Mouse (Mus musculus): ENCODE measurements around the gene Gm8229.
"Not testable (repeated sequence)": the region's sequence is repeated elsewhere in the genome, so short reads cannot be mapped to it uniquely, and the experiment has no call there.

Gene Gm8229

GRCm38 (mm10) chr14:44365057-44365456 lies at the start of gene Gm8229:
Gene Gm8229, plus strand, starts transcription at chr14:44365357.
- not testable (repeated sequence) for DNase-seq

GRCm38 (mm10) chr14:44338484-44338883 lies 26.7 kb upstream of the Gm8229 start, which contains the start of gene Gm5930:
Gene Gm5930, minus strand, starts transcription at chr14:44338584.
- not testable (repeated sequence) for DNase-seq

GRCm38 (mm10) chr14:44361416-44361815 lies 3.7 kb upstream of the Gm8229 start:
- not testable (repeated sequence) for DNase-seq

- not testable (repeated sequence) for DNase-seq
Observed at GRCm38 (mm10) chr14:44362301-44362700, 2.9 kb upstream of the Gm8229 start.

GRCm38 (mm10) chr14:44384233-44384632 lies 19.1 kb downstream of the Gm8229 start:
- DNase-seq, result not testable (repeated sequence)

GRCm38 (mm10) chr14:44410588-44410987 lies 45.4 kb downstream of the Gm8229 start, which contains the start of gene Gm3371:
Gene Gm3371, minus strand, starts transcription at chr14:44410688.
- not testable (repeated sequence) for DNase-seq
